Mouse (Mus musculus): Measurements from ENCODE around the gene Ppie.

The Ppie gene

GRCm38 (mm10) chr4:123082283-123083163 is 57.2 kb downstream of the Ppie start:
- in situ Hi-C loops (cut with MboI; ENCODE audit: low pct_unique_long_range_greater_than_20kb in 1 of 2, low sequenced_read_pairs in 2 of 2, unreplicated experiment in 1 of 2): loop anchor here (5.0 to 10.0 kb wide), 3 partner anchors 85 to 168 kb away; partner anchors contain the start of gene Mycl (in 1 of the 2)

DNA sequence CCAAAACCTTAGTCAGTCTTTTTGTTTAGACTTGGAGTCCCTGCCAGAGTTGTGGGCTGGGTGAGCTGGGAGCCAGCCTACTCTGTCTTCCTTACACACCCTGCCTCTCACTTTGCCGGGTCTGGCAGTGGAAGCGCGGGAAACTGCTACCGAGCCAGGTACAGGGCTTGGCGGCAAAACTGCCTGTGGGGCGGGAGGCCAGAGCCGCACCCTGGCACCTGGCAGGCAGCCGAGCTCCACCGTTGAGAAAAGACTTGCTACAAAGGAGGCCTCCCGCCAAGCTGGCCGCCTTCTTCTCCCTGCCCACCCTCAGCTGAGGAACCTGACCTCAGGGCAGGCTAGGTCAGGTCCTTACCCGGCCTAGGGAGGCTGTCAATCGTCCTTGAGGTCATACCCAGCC is 59.0 kb downstream of the Ppie start:
- in situ Hi-C loops (cut with MboI; ENCODE audit: low pct_unique_long_range_greater_than_20kb in 1 of 2, low sequenced_read_pairs in 2 of 2, unreplicated experiment in 1 of 2): loop anchor here (5.0 to 10.0 kb wide), 3 partner anchors 83 to 166 kb away; partner anchors contain the start of gene Mycl (in 1 of the 2)

- in situ Hi-C loops (cut with MboI; ENCODE audit: low pct_unique_long_range_greater_than_20kb in 1 of 2, low sequenced_read_pairs in 2 of 2, unreplicated experiment in 1 of 2): no loop called here
Measured at GRCm38 (mm10) chr4:123078231-123078630, 61.5 kb downstream of the Ppie start.

Data from mouse embryonic stem cell (cell line).